Mouse (Mus musculus) cerebellum, postnatal 25 days (tissue): Measurements from ENCODE around the gene Rmnd5b.

Experiments used
- DNase-seq, 2 experiments: peaks; one replicate each; pipeline ENCODE4 v3.0.0; 2021; ENCODE audit warnings: mixed read lengths in 2 of 2

Gene Rmnd5b

DNA sequence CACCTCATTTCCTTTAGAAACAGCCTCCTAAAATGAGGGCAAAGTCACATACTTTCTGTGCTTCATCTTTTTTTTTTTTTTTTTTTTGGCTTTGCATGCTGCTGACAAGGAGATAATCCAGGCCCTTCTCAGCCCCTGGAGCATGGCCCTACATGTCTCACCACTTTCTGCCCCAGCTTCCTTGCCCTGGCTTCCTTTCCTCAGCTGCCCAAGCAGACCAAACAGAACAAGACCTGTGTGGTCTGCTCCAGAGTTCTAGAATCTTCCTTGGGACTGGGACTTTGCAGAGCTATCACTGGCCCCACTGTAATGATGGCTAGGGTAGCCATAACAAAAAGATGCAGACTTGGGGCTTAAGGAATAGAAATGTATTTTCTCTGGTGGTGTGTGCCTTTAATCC is 45.7 kb downstream of the Rmnd5b start:
- DNase-seq, result no peak

- DNase-seq, result no peak
Observed at GRCm38 (mm10) chr11:51588833-51589232, 46.9 kb downstream of the Rmnd5b start.

DNA sequence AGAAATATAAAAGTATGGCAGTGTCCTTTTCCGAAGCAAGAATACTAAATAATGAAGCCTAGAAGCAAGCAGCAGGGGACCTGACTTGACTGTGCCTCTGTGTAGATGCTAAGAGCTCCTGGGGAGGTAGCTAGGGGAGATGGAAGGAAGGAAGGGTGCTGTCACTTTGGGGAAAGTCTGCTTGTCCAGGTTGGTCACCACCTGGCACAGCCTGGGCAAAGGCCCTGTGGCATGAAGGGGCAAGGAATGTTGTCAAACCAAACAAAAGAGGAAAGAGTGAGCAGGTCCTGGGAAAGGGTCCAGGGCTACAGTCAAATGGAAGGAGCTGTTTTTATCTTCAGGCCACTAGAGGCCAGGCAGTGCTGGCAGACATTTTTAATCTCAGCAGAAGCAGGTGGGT is 48.6 kb downstream of the Rmnd5b start:
- no peak for DNase-seq

DNA sequence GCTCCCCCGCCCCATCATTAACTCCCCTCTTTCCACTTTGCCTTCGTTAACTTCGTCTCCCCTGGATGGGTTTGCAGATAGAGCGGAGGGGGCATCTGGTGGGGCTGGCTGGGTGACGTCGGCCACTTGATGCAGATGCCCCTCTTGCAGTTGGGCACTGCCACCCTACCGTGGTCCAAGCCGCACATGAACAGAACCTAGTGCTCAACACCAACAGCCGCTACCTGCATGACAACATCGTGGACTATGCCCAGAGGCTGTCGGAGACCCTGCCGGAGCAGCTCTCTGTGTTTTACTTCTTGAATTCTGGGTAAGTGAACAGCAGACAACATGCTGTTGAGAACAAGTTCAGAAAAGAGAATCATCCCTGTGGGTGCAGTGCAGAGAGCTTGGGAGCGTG is 49.3 kb downstream of the Rmnd5b start:
- DNase-seq, result no peak

DNA sequence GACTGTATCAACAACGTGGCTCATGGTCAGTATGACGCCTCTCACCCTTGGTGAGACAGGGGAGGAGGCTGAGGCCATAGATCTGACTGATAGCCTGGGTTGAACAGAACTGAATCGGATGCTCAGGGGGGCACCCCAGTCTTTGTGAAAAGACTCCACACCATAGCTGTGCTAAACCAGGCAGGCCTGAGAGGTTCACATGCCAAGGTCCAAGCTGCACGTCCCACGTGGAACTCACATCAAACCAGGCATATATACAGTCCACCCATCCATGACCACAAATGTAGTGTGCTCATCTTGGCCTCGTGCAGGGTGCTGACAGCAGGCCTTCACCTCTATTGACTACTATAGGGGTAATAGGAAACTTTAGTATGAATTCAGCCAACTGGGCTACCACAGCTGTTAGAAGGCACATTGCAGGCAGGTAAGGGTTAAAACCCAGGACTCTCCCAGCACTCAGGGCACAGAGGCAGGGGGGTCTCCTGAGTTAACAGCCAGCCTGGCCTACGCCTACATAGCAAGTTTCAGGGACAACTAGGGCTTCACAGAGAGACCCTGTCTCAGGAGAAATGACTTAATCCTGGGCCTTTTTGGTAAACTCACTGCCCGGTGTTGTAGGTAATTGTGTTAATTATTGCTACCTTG is 50.0 kb downstream of the Rmnd5b start:
- no peak for DNase-seq

DNA sequence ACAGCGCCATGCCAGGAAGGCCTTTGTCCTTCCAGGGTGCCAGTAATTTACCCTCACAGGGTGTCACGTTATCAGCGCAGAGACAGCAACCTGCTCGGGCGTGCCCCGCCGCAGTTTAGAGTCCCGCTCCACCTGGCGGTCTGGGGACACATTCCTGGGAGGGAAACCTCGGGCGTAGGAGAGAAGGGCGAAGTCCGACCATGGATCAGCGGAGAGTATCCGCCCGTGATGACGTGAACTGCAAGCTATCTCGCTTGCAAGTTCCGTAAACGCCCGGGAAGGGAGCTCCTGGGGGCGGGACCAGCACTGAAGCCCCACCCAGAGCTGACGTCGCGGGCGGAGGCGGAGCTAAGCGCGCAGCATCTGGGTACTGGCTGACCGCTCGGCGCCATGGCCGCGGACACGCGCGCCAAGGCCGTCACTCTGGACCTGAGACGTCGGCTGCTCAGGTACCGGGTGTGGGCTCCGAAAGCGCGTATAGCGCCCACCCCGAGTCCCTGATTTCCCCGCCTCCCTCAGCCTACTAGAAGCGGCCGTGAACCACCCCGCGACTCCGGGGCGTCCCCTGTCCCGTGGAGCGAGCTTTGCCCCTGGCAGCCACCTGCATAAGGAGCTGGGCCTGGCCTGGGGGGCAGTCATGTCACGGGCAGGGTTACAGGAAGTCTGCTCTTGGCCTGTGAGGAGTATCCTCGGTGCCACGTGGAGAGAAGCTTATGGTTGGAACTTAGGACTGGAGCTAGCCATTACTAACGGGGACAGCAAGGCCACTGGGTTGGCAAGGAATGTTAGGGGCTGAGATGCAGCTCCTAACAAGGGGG is 51.1 kb downstream of the Rmnd5b start, which contains the start of gene Phykpl:
Gene Phykpl (plus strand): TSS at position 327 of the 818 bp plus-strand sequence.
- peak; percentile 97 to 98 for DNase-seq

DNA sequence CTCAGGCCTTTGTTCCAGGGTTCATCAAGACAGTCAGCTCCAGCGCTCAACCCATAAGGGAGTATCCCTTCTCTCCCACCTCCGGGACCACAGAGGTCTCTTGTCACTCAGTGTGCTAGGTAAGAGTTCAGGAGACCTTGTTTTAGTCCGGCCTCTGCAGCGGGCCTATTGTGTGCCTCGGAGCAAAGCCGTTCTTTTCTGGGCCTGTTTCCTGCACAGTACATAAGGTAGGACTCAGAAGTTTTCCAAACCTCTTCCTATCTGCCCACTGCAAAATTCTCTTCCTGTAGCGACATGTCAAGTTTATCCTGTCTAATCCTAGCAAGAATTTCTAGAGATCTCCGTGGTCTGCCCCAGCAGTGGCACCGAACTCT is 51.7 kb downstream of the Rmnd5b start:
- DNase-seq, result peak in 1 of 2 experiments; percentile 25

GRCm38 (mm10) chr11:51582713-51583112 is 53.0 kb downstream of the Rmnd5b start:
- DNase-seq, result peak; percentile 72 to 86

DNA sequence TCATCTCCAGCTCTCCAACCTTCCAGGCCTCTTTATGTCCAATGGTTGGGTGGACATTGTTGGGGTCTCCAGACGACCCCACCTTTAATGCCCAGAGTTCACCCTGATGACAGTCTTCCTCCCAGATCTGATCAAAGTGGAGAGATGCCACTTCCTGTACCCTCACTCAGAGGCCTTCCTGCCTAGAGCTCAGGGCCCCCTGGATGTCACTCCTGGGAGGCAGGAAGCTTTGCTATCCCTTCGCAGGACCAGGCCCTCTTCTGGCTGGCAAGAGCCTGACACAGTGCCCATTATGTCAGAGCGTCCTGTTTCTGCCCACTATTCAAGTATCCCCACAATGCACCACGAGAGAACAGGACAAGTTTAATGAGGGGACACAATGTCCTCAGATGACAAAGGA is 56.7 kb downstream of the Rmnd5b start:
- DNase-seq, result no peak

DNA sequence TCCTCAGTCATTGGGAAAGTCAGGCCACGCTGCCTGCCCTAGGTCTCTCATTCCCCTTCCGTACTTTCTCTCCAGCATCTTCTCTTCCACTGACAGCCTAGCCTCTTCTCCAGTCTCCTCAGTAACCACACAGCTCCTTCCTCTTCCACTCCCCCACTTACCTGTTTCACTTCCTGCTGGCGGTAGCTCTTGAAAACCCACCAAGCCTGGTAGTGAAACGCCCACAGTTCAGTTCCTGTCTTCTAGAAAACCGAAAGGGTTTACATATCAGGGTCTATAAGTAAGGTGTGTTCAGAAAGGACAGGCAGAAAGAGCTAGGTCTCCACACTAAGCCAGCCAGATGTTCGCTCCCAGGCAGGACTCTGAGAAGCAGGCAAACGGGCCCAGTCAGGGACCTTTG is 58.1 kb downstream of the Rmnd5b start:
- no peak for DNase-seq

DNA sequence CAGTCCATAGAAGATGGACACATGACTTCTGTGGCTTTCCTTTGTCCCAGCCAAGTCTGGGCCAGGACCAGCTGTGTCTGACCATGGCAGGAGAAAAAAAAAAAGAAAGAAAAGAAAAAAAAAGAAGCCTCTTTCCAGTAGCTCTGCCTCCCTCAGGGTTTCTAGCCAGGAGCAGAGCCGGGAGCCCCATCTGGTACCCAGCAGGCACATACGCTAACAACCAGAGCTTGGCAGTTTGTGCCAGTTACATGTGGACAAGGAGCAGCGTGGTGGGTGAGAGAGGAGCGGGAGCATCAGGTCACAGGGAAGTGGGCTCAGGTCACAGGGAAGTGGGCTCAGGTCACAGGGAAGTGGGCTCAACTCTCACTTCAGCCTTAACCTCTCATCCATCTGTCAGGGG is 59.2 kb downstream of the Rmnd5b start:
- DNase-seq, result peak in 1 of 2 experiments; percentile 22
